Mouse (Mus musculus) left cerebral cortex, postnatal 10 days (tissue): ENCODE data around the gene Itgb1bp1. TPM values are rescaled to one million over a fixed set of nuclear protein-coding genes. Genes with fewer than 3 reads are reported as not detected.

Experiments
- DNase-seq, 2 experiments: peaks; one replicate each; pipeline ENCODE4 v3.0.0; 2021 to 2022; ENCODE audit warnings: low spot score in 2 of 2, mixed read lengths in 1 of 2; ENCODE audit errors: extremely low spot score in 1 of 2
- intact Hi-C: fragments of 180-260 bp; cut with DNase I; formaldehyde crosslinking; loops from one replicate; pipeline ENCODE4 v1.15.1; 2025
- total RNA-seq, 2 experiments: library from RNA; stranded (reverse); gene quantifications; 2 replicates each; pipeline ENCODE4 v1.2.3; 2021

Gene Itgb1bp1
- total RNA-seq, 2 experiments from 2014 or later = 36.4 to 38.8 TPM

- intact Hi-C loops = no loop called here
- DNase-seq = no peak
These were observed 68.2 kb downstream of the Itgb1bp1 start for GRCm38 (mm10) chr12:21217776-21218444.

- DNase-seq = no peak
- intact Hi-C loops = no loop called here
These were observed 71.4 kb downstream of the Itgb1bp1 start for GRCm38 (mm10) chr12:21214551-21215165.

- DNase-seq = no peak
- intact Hi-C loops = no loop called here
These were observed 73.2 kb downstream of the Itgb1bp1 start for GRCm38 (mm10) chr12:21212876-21213275.

GRCm38 (mm10) chr12:21209273-21209672 is 76.8 kb downstream of the Itgb1bp1 start:
- DNase-seq = no peak
- intact Hi-C loops = loop anchor here (5.0 kb wide), 1 partner anchor 47 kb away; no protein-coding TSS in a partner anchor

GRCm38 (mm10) chr12:21208172-21208795 is 77.8 kb downstream of the Itgb1bp1 start:
- intact Hi-C loops = loop anchor here (5.0 kb wide), 1 partner anchor 46 kb away; no protein-coding TSS in a partner anchor
- no peak for DNase-seq

- DNase-seq = no peak
- intact Hi-C loops = loop anchor here (5.0 kb wide), 1 partner anchor 45 kb away; no protein-coding TSS in a partner anchor
These were observed 78.7 kb downstream of the Itgb1bp1 start for GRCm38 (mm10) chr12:21207422-21207821.

GRCm38 (mm10) chr12:21205799-21206198 is 80.3 kb downstream of the Itgb1bp1 start:
- DNase-seq = no peak
- intact Hi-C loops = loop anchor here (5.0 kb wide), 1 partner anchor 43 kb away; no protein-coding TSS in a partner anchor

- intact Hi-C loops = loop anchor here (1.0 to 5.0 kb wide), 2 partner anchors 43 to 93 kb away; no protein-coding TSS in a partner anchor
- DNase-seq = peak in 1 of 2 experiments; percentile 63
These were observed 81.3 kb downstream of the Itgb1bp1 start for GRCm38 (mm10) chr12:21204701-21205312.

- intact Hi-C loops = no loop called here
- DNase-seq = no peak
These were observed 84.4 kb downstream of the Itgb1bp1 start for GRCm38 (mm10) chr12:21201485-21202269.

- intact Hi-C loops = no loop called here
- no peak for DNase-seq
These were observed 85.5 kb downstream of the Itgb1bp1 start for GRCm38 (mm10) chr12:21200613-21201012.

GRCm38 (mm10) chr12:21196420-21196819 is 89.7 kb downstream of the Itgb1bp1 start:
- intact Hi-C loops = no loop called here

GRCm38 (mm10) chr12:21195497-21195896 is 90.6 kb downstream of the Itgb1bp1 start:
- intact Hi-C loops = no loop called here
- no peak for DNase-seq

More at GRCm38 (mm10) chr12:21196420-21196819, 89.7 kb downstream of the Itgb1bp1 start:
- no peak for DNase-seq

- no peak for DNase-seq
- intact Hi-C loops = no loop called here
These were observed 94.5 kb downstream of the Itgb1bp1 start for GRCm38 (mm10) chr12:21191546-21191945.

Other genes with a start within 250 kb of the Itgb1bp1 start
- gene Cpsf3, start 893 bp downstream of the Itgb1bp1 start, total RNA-seq = 10 to 100 TPM; 48.4 to 49.3 TPM
- 10 to 100 TPM; 20.8 to 23.5 TPM for gene Iah1, start 30.1 kb upstream of the Itgb1bp1 start, total RNA-seq
- gene Adam17, start 87.3 kb upstream of the Itgb1bp1 start, total RNA-seq = 10 to 100 TPM; 17.4 to 20.5 TPM
- gene Ywhaq, start 131.4 kb upstream of the Itgb1bp1 start, total RNA-seq = 100 to 1,000 TPM; 645 to 677 TPM